In the genomic region with DNA sequence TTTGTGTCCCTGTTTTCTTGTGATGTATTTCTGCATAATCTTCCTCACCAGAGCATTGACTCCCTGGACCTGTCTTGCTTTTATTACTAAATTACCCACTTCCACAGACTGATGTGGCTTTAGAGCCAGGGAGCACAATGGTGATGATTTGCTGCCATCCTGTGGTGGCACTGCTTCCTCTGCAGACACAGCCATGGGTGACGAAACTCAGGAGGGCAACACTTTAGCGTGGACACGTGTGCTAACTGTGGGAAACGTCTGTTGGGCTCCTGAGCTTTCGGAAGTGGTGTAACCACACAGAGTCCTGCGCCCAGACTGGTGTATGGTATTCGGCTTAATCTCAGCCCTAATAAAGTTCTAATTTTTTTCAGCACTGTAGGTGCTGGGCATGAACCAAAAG, we compare ENCODE assay signal across 1 mouse cellular context.
TF ChIP-seq lines count a peak whose summit lies in the region.

No protein-coding gene starts in this region.

TF ChIP-seq in CH12.LX, 34 proteins besides CTCF, POLR2A, EP300 and RAD21 (continued from another document):
- TF ChIP-seq JUN (IDR thresholded peaks at IDR 0.05; ENCODE audit: insufficient read depth, low read depth, low read length) (no peak), NELFE (IDR thresholded peaks at IDR 0.05; ENCODE audit: low read depth, low read length) (peak; percentile 31; the same call in 1 of the 2 replicates), USF1 (IDR thresholded peaks at IDR 0.05; ENCODE audit: low read depth, low read length) (peak; percentile 36; the same call in 1 of the 2 replicates), MAX (IDR thresholded peaks at IDR 0.05; ENCODE audit: low read length) (peak; percentile 93), MYC (IDR thresholded peaks at IDR 0.05; ENCODE audit: low read depth, low read length) (peak; percentile 96), BHLHE40 (IDR thresholded peaks at IDR 0.05; ENCODE audit: low read depth, low read length) (peak; percentile 92), NRF1 (IDR thresholded peaks at IDR 0.05; ENCODE audit: low read depth, low read length) (no peak), USF2 (conservative IDR thresholded peaks at IDR 0.05; ENCODE audit: low read depth, low read length) (no peak; the same call in 1 of the 2 replicates)
TF ChIP-seq in CH12.LX: peak in this region for 16.
